Mouse (Mus musculus) forebrain, embryonic 15.5 days (tissue): ENCODE results near the gene Rpf2. TPM values are rescaled to one million over a fixed set of nuclear protein-coding genes. Genes with fewer than 3 reads are reported as not detected.

Experiments used
- ATAC-seq: fragments of 200-750 bp; cut with Nextera tagmentation; replicated peaks from 2 replicates; pipeline ENCODE4 v1.8.0; 2017; ENCODE audit warnings: mild to moderate bottlenecking, moderate TSS enrichment, moderate library complexity
- H3K27ac ChIP-seq: fragments of 300-500 bp; sonication (generic); replicated peaks from 2 replicates; pipeline ENCODE4 v1.5.1; 2015; ENCODE audit warnings: mild to moderate bottlenecking, inconsistent platforms
- H3K27me3 ChIP-seq: fragments of 300-500 bp; sonication (generic); 2 replicates; pipeline ENCODE4 v1.6.1; 2015; ENCODE audit warnings: inconsistent platforms
- H3K36me3 ChIP-seq: fragments of 300-500 bp; sonication (generic); 2 replicates; pipeline ENCODE4 v1.6.1; 2015; ENCODE audit warnings: mild to moderate bottlenecking, inconsistent platforms
- H3K4me1 ChIP-seq: fragments of 300-500 bp; sonication (generic); 2 replicates; pipeline ENCODE4 v1.6.1; 2015; ENCODE audit warnings: inconsistent platforms
- H3K4me2 ChIP-seq: fragments of 300-500 bp; sonication (generic); replicated peaks from 2 replicates; pipeline ENCODE4 v1.6.1; 2015; ENCODE audit warnings: mild to moderate bottlenecking, inconsistent platforms
- H3K4me3 ChIP-seq: fragments of 300-500 bp; sonication (generic); 2 replicates; pipeline ENCODE4 v1.5.1; 2015; ENCODE audit warnings: mild to moderate bottlenecking, inconsistent platforms
- H3K9ac ChIP-seq: fragments of 300-500 bp; sonication (generic); replicated peaks from 2 replicates; pipeline ENCODE4 v1.6.1; 2015; ENCODE audit warnings: mild to moderate bottlenecking, inconsistent platforms
- H3K9me3 ChIP-seq: fragments of 300-500 bp; sonication (generic); 2 replicates; pipeline ENCODE4 v1.6.1; 2016; ENCODE audit warnings: inconsistent platforms
- WGBS: fragments of 180-500 bp; shearing (Covaris S2); methylation state at CpG from one replicate; pipeline ENCODE4 v1.1.7; 2015; ENCODE audit warnings: mixed read lengths; 5-methylcytosine and 5-hydroxymethylcytosine counted together
- polyA plus RNA-seq: library from polyadenylated mRNA; unstranded; fragments of >200 nt; fragmentation: Nextera tagmentation; extraction: Ambion mirVana; gene quantifications from 2 replicates; pipeline ENCODE4 v1.2.1, GENCODE M21; 2015

Gene Rpf2
- polyA plus RNA-seq, 1 experiment from 2014 or later, result 72.9 TPM

DNA sequence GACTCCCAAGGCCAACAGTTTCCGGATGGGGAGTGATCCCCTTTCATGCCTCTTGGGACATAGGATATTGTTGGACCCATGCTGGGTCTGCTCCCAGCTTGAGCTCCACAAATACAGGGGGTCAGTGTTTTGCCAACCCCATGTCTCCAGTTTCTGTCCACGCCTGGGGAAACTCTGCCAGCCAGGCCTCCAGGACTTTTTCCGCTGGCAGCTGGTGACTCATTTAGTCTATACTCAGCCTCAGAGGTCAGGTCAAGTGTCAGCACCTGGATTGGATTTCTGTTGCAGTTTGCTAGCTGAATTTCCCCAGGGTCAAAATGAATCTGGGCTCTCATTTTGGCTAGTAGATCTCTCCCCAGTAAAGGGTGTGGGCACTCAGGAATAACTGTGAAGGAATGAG is 58.0 kb downstream of the Rpf2 start:
- no peak overlapping the region for H3K4me2 ChIP-seq
- H3K27ac ChIP-seq, result no peak overlapping the region
- no peak for ATAC-seq
- 79% methylated on average over 3 of the region's 3 CpGs for WGBS
- H3K4me1 ChIP-seq, result no peaks in the 10 kb centered on the region
- H3K36me3 ChIP-seq, result no peaks in the 10 kb centered on the region
- H3K4me3 ChIP-seq, result no peak overlapping the region
- H3K9me3 ChIP-seq, result no peaks in the 10 kb centered on the region
- no peaks in the 10 kb centered on the region for H3K27me3 ChIP-seq
- H3K9ac ChIP-seq, result no peak overlapping the region

DNA sequence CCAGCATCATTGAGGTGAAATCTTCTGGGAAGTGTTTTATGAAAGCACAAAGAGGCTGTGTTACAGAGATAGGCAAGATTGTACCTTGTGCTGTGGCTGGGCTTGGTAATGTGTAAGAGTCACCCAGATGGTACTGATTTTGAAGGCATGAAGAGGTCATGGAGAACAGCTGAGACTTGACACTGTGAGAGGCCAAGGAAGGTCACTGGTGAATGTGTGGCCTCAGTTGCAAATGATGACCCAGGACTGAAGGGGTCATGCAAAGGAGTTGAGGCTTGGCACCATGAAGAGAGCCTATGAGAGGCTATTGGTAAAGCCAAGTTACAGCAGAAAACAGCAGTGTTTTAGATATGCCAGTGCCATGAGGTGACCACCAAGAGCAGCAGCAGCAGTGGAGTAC is 60.9 kb downstream of the Rpf2 start:
- Histone ChIP-seq H3K9me3 (no peaks in the 10 kb centered on the region), H3K4me1 (no peaks in the 10 kb centered on the region), H3K4me3 (no peak overlapping the region), H3K36me3 (no peaks in the 10 kb centered on the region), H3K9ac (no peak overlapping the region), H3K27me3 (no peaks in the 10 kb centered on the region), H3K27ac (no peak overlapping the region), H3K4me2 (no peak overlapping the region)
- no peak for ATAC-seq

DNA sequence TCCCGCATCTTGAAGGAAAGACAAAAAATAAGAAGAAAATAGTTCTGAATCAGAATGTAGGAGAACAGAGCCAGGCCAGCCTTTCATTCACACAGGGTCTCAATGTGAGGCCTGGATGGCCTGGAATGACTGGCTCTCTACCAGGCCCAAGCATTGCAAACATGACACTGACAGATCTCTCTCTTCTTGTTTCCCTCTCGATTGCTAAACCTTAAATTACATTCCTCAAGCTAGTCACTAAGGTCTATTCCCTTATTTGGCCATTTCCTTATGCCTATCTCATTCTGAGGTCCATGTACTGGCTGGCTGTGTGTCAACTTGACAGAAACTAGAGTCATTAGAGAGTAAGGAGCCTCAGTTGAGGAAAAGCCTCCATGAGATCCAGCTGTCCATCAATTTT is 66.8 kb downstream of the Rpf2 start:
- ATAC-seq, result no peak
- Histone ChIP-seq H3K4me1 (0 out of 2 replicates have a peak, but pooled peaks cover 5% of the 10 kb centered on the region), H3K9me3 (no peaks in the 10 kb centered on the region), H3K4me3 (no peak overlapping the region), H3K4me2 (no peak overlapping the region), H3K27me3 (no peaks in the 10 kb centered on the region), H3K27ac (no peak overlapping the region), H3K9ac (no peak overlapping the region), H3K36me3 (no peaks in the 10 kb centered on the region)
- WGBS, result 91% methylated on average over 2 of the region's 2 CpGs

DNA sequence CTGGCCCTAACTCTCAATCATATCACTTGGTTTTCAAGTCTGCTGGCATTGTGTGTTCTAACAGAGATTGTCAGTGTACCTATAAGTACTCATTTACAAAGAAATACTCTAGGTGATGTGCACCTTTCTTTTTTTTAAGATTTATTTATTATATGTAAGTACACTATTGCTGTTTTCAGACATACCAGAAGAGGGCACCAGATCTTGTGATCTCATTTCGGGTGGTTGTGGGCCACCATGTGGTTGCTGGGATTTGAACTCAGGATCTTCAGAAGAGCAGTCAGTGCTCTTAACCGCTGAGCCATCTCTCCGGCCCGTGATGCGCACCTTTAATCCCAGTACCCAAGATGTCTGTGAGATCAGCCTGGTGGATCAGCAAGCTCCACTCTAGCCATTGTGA is 67.7 kb downstream of the Rpf2 start:
- Histone ChIP-seq H3K27me3 (no peaks in the 10 kb centered on the region), H3K27ac (no peak overlapping the region), H3K36me3 (no peaks in the 10 kb centered on the region), H3K4me1 (0 out of 2 replicates have a peak, but pooled peaks cover 5% of the 10 kb centered on the region), H3K9me3 (no peaks in the 10 kb centered on the region), H3K9ac (no peak overlapping the region), H3K4me2 (no peak overlapping the region), H3K4me3 (no peak overlapping the region)
- no peak for ATAC-seq
- WGBS, result 94% methylated on average over 5 of the region's 5 CpGs

DNA sequence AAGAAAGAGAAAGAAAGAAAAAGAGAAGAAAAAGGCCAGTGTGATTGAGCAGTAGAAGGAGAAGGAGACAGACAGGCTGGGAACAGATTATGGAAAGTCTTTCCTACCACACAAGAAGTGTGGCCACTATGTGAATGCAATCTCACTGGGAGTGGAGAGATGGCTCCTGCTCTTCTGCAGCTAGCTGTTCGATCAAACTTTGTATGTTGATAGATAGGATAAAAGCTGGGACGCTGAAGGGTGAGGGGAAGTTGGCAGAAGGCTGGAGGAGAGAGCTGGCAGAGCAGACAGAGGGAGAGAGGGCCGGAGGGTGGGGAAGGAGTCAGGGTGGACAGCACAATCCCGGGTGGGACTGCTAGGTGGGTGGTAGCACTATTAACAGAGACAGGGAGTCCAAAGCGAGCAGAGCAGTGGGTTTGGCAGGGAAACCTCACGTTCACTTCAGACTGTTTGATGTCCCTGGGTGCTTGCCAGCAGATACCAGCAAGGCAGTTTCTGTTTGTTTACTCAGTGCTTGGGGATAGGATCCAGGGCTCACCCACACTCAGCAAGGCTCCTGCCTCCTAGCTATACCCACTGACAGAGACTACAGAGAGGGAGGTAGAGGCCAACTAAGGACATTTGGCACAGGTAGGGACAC is 69.4 kb downstream of the Rpf2 start:
- Histone ChIP-seq H3K9ac (no peak overlapping the region), H3K4me3 (no peak overlapping the region), H3K27ac (no peak overlapping the region), H3K9me3 (no peaks in the 10 kb centered on the region), H3K27me3 (no peaks in the 10 kb centered on the region), H3K36me3 (no peaks in the 10 kb centered on the region), H3K4me2 (no peak overlapping the region), H3K4me1 (0 out of 2 replicates have a peak, but pooled peaks cover 5% of the 10 kb centered on the region)
- no peak for ATAC-seq
- WGBS, result 45% methylated on average over 6 of the region's 6 CpGs

Other genes starting within 250 kb of the Rpf2 start
- 0.27 and 0.28 TPM in 2 replicates for gene Mfsd4b1, start 221.8 kb downstream of the Rpf2 start, polyA plus RNA-seq
- 3.1 and 3.3 TPM in 2 replicates for gene Slc16a10, start 104.8 kb downstream of the Rpf2 start, polyA plus RNA-seq
- 87.9 and 88.1 TPM in 2 replicates for gene Gtf3c6, start 11.1 kb upstream of the Rpf2 start, polyA plus RNA-seq
- 41.8 and 43.2 TPM in 2 replicates for gene Amd1, start 55.1 kb upstream of the Rpf2 start, polyA plus RNA-seq
- gene Cdk19, start 92.5 kb upstream of the Rpf2 start, polyA plus RNA-seq, result 18.9 and 19.7 TPM in 2 replicates